Mouse (Mus musculus): ENCODE results near the gene Stkld1. TPM values are rescaled to one million over a fixed set of nuclear protein-coding genes. Genes with fewer than 3 reads are reported as not detected.

The Stkld1 gene
- polyA plus RNA-seq, 1 experiment = 0.02 TPM

GRCm38 (mm10) chr2:26956811-26957487 lies 23.1 kb downstream of the Stkld1 start:
- Histone ChIP-seq H3K79me2 (ENCODE audit: control insufficient read depth, insufficient read depth) (peaks cover 2% of the 10 kb centered on the region), H3ac (ENCODE audit: control insufficient read depth, insufficient read length) (no peak overlapping the region), H3K4me3 (no peak overlapping the region), H3K27me3 (ENCODE audit: control insufficient read depth, insufficient read depth, insufficient read length) (no peaks in the 10 kb centered on the region), H3K4me2 (ENCODE audit: low read depth) (no peak overlapping the region), H3K36me3 (ENCODE audit: control insufficient read depth, insufficient read depth) (peaks cover 54% of the 10 kb centered on the region)
- TF ChIP-seq E2F4 (IDR thresholded peaks at IDR 0.05; ENCODE audit: insufficient read depth) (no peak), USF1 (IDR thresholded peaks at IDR 0.05; ENCODE audit: low read depth) (no peak), MYOD1 (IDR thresholded peaks at IDR 0.05; ENCODE audit: control insufficient read depth in 1 of 3, insufficient read length in 2 of 3, low read depth in 2 of 3) (no peak), CEBPB (IDR thresholded peaks at IDR 0.05; ENCODE audit: insufficient read depth, poor library complexity, severe bottlenecking) (no peak), POLR2AphosphoS2 (IDR thresholded peaks at IDR 0.05; ENCODE audit: insufficient read length, low read depth) (no peak), SRF (IDR thresholded peaks at IDR 0.05; ENCODE audit: control insufficient read depth, insufficient read length, low read depth) (no peak), TCF3 (IDR thresholded peaks at IDR 0.05; ENCODE audit: insufficient read length, low read depth) (no peak), REST (IDR thresholded peaks at IDR 0.05; ENCODE audit: insufficient read depth, insufficient read length) (no peak), POLR2A (IDR thresholded peaks at IDR 0.05; ENCODE audit: insufficient read length, low read depth) (no peak), MYOG (IDR thresholded peaks at IDR 0.05; ENCODE audit: control insufficient read depth in 1 of 3, insufficient read depth in 1 of 3, insufficient read length in 2 of 3, low read depth in 2 of 3) (no peak), TCF12 (IDR thresholded peaks at IDR 0.05; ENCODE audit: insufficient read depth, poor library complexity, severe bottlenecking) (no peak), MAX (IDR thresholded peaks at IDR 0.05; ENCODE audit: low read depth) (no peak)

- no peak for TF ChIP-seq SRF (IDR thresholded peaks at IDR 0.05; ENCODE audit: control insufficient read depth, insufficient read length, low read depth)
- TF ChIP-seq TCF12 (IDR thresholded peaks at IDR 0.05; ENCODE audit: insufficient read depth, poor library complexity, severe bottlenecking) = no peak
- no peak for TF ChIP-seq TCF3 (IDR thresholded peaks at IDR 0.05; ENCODE audit: insufficient read length, low read depth)
- TF ChIP-seq POLR2A (IDR thresholded peaks at IDR 0.05; ENCODE audit: insufficient read length, low read depth) = no peak
- no peak for TF ChIP-seq USF1 (IDR thresholded peaks at IDR 0.05; ENCODE audit: low read depth)
- TF ChIP-seq POLR2AphosphoS2 (IDR thresholded peaks at IDR 0.05; ENCODE audit: insufficient read length, low read depth) = no peak
- no peak for TF ChIP-seq CEBPB (IDR thresholded peaks at IDR 0.05; ENCODE audit: insufficient read depth, poor library complexity, severe bottlenecking)
- no peak for TF ChIP-seq E2F4 (IDR thresholded peaks at IDR 0.05; ENCODE audit: insufficient read depth)
- TF ChIP-seq MYOG (IDR thresholded peaks at IDR 0.05; ENCODE audit: control insufficient read depth in 1 of 3, insufficient read depth in 1 of 3, insufficient read length in 2 of 3, low read depth in 2 of 3) = no peak
- no peak for TF ChIP-seq REST (IDR thresholded peaks at IDR 0.05; ENCODE audit: insufficient read depth, insufficient read length)
- no peak for TF ChIP-seq MAX (IDR thresholded peaks at IDR 0.05; ENCODE audit: low read depth)
- Histone ChIP-seq H3K4me3 (no peak overlapping the region), H3K79me2 (ENCODE audit: control insufficient read depth, insufficient read depth) (peaks cover 7% of the 10 kb centered on the region), H3K36me3 (ENCODE audit: control insufficient read depth, insufficient read depth) (peaks cover 54% of the 10 kb centered on the region), H3K27me3 (ENCODE audit: control insufficient read depth, insufficient read depth, insufficient read length) (no peaks in the 10 kb centered on the region), H3K4me2 (ENCODE audit: low read depth) (no peak overlapping the region), H3ac (ENCODE audit: control insufficient read depth, insufficient read length) (no peak overlapping the region)
Observed at GRCm38 (mm10) chr2:26957488-26957859, 23.6 kb downstream of the Stkld1 start.

- Histone ChIP-seq H3K4me3 (no peak overlapping the region), H3K4me2 (ENCODE audit: low read depth) (no peak overlapping the region), H3K27me3 (ENCODE audit: control insufficient read depth, insufficient read depth, insufficient read length) (no peaks in the 10 kb centered on the region), H3ac (ENCODE audit: control insufficient read depth, insufficient read length) (no peak overlapping the region), H3K79me2 (ENCODE audit: control insufficient read depth, insufficient read depth) (peaks cover 21% of the 10 kb centered on the region), H3K36me3 (ENCODE audit: control insufficient read depth, insufficient read depth) (peaks cover 45% of the 10 kb centered on the region)
- no peak for TF ChIP-seq POLR2A (IDR thresholded peaks at IDR 0.05; ENCODE audit: insufficient read length, low read depth)
- no peak for TF ChIP-seq CEBPB (IDR thresholded peaks at IDR 0.05; ENCODE audit: insufficient read depth, poor library complexity, severe bottlenecking)
- TF ChIP-seq USF1 (IDR thresholded peaks at IDR 0.05; ENCODE audit: low read depth) = no peak
- TF ChIP-seq TCF3 (IDR thresholded peaks at IDR 0.05; ENCODE audit: insufficient read length, low read depth) = no peak
- TF ChIP-seq MYOD1 (IDR thresholded peaks at IDR 0.05; ENCODE audit: control insufficient read depth in 1 of 3, insufficient read length in 2 of 3, low read depth in 2 of 3) = no peak
- no peak for TF ChIP-seq REST (IDR thresholded peaks at IDR 0.05; ENCODE audit: insufficient read depth, insufficient read length)
- TF ChIP-seq TCF12 (IDR thresholded peaks at IDR 0.05; ENCODE audit: insufficient read depth, poor library complexity, severe bottlenecking) = no peak
- no peak for TF ChIP-seq SRF (IDR thresholded peaks at IDR 0.05; ENCODE audit: control insufficient read depth, insufficient read length, low read depth)
- no peak for TF ChIP-seq E2F4 (IDR thresholded peaks at IDR 0.05; ENCODE audit: insufficient read depth)
- no peak for TF ChIP-seq POLR2AphosphoS2 (IDR thresholded peaks at IDR 0.05; ENCODE audit: insufficient read length, low read depth)
- no peak for TF ChIP-seq MAX (IDR thresholded peaks at IDR 0.05; ENCODE audit: low read depth)
- no peak for TF ChIP-seq MYOG (IDR thresholded peaks at IDR 0.05; ENCODE audit: control insufficient read depth in 1 of 3, insufficient read depth in 1 of 3, insufficient read length in 2 of 3, low read depth in 2 of 3)
Observed at GRCm38 (mm10) chr2:26960756-26961155, 26.9 kb downstream of the Stkld1 start.

- peak within 1 kb of the TSS; percentile 42 for H3ac ChIP-seq (ENCODE audit: control insufficient read depth, insufficient read length)
Observed at GRCm38 (mm10) chr2:26963923-26964723, 30.3 kb downstream of the Stkld1 start, which contains the start of gene Rexo4. Gene Rexo4, minus strand, starts transcription at chr2:26964386.

More at GRCm38 (mm10) chr2:26963923-26964723, 30.3 kb downstream of the Stkld1 start, which contains the start of gene Rexo4:
- H3K36me3 ChIP-seq (ENCODE audit: control insufficient read depth, insufficient read depth) = peaks cover 13% of the 10 kb centered on the region
- H3K27me3 ChIP-seq (ENCODE audit: control insufficient read depth, insufficient read depth, insufficient read length) = no peaks in the 10 kb centered on the region
- H3K4me2 ChIP-seq (ENCODE audit: low read depth) = peak within 1 kb of the TSS; percentile 97
- H3K4me3 ChIP-seq = peak within 1 kb of the TSS; percentile 80
- TF ChIP-seq POLR2A (IDR thresholded peaks at IDR 0.05; ENCODE audit: insufficient read length, low read depth) (peak; percentile 72), MYOG (IDR thresholded peaks at IDR 0.05; ENCODE audit: control insufficient read depth in 1 of 3, insufficient read depth in 1 of 3, insufficient read length in 2 of 3, low read depth in 2 of 3) (peak in 1 of 3 experiments; percentile 8), POLR2AphosphoS2 (IDR thresholded peaks at IDR 0.05; ENCODE audit: insufficient read length, low read depth) (peak; percentile 85), TCF3 (IDR thresholded peaks at IDR 0.05; ENCODE audit: insufficient read length, low read depth) (no peak)
- peaks cover 21% of the 10 kb centered on the region for H3K79me2 ChIP-seq (ENCODE audit: control insufficient read depth, insufficient read depth)
